Mouse (Mus musculus) hindbrain, embryonic 16.5 days (tissue): Measurements from ENCODE around the gene Pgpep1l. TPM values are rescaled to one million over a fixed set of nuclear protein-coding genes. Genes with fewer than 3 reads are reported as not detected.
"Not testable (repeated sequence)": the region's sequence is repeated elsewhere in the genome, so short reads cannot be mapped to it uniquely, and the experiment has no call there.

Experiments used
- ATAC-seq: fragments of 200-750 bp; cut with Nextera tagmentation; 2 replicates; pipeline ENCODE4 v1.8.0; 2017; ENCODE audit warnings: moderate TSS enrichment, moderate library complexity
- H3K27ac ChIP-seq: fragments of 300-500 bp; sonication (generic); 2 replicates; pipeline ENCODE4 v1.5.1; 2014; ENCODE audit warnings: low read depth, mild to moderate bottlenecking, control low read depth, low read length, moderate library complexity
- H3K27me3 ChIP-seq: fragments of 300-500 bp; sonication (generic); replicated peaks from 2 replicates; pipeline ENCODE4 v1.6.1; 2014; ENCODE audit warnings: low read length; ENCODE audit not compliant: control insufficient read depth, insufficient read depth
- H3K36me3 ChIP-seq: fragments of 300-500 bp; sonication (generic); 2 replicates; pipeline ENCODE4 v1.6.1; 2014; ENCODE audit warnings: mild to moderate bottlenecking, low read length, moderate library complexity, mixed read lengths; ENCODE audit not compliant: control insufficient read depth, insufficient read depth
- H3K4me1 ChIP-seq: fragments of 300-500 bp; sonication (generic); 2 replicates; pipeline ENCODE4 v1.6.1; 2014; ENCODE audit warnings: low read depth, low read length; ENCODE audit not compliant: control insufficient read depth, insufficient read depth
- H3K4me2 ChIP-seq: fragments of 300-500 bp; sonication (generic); 2 replicates; pipeline ENCODE4 v1.6.1; 2014; ENCODE audit warnings: mild to moderate bottlenecking, low read length, control low read depth, moderate library complexity
- H3K4me3 ChIP-seq: fragments of 300-500 bp; sonication (generic); 2 replicates; pipeline ENCODE4 v1.5.1; 2014; ENCODE audit warnings: mild to moderate bottlenecking, low read length, control low read depth, moderate library complexity
- H3K9ac ChIP-seq: fragments of 300-500 bp; sonication (generic); 2 replicates; pipeline ENCODE4 v1.6.1; 2014; ENCODE audit warnings: low read depth, mild to moderate bottlenecking, control low read depth, low read length, moderate library complexity
- H3K9me3 ChIP-seq: fragments of 300-500 bp; sonication (generic); 2 replicates; pipeline ENCODE4 v1.6.1; 2014; ENCODE audit warnings: mild to moderate bottlenecking, low read length, moderate library complexity; ENCODE audit not compliant: control insufficient read depth
- WGBS: fragments of 180-500 bp; shearing (Covaris S2); extraction: QIAGEN DNeasy Blood & Tissue Kit; methylation state at CpG from one replicate; pipeline ENCODE4 v1.1.7; 2014; 5-methylcytosine and 5-hydroxymethylcytosine counted together
- polyA plus RNA-seq: library from polyadenylated mRNA; unstranded; fragments of >200 nt; fragmentation: Nextera tagmentation; extraction: Ambion mirVana; gene quantifications from 2 replicates; pipeline ENCODE4 v1.2.1, GENCODE M21; 2015

Pgpep1l gene
- polyA plus RNA-seq, 1 experiment from 2014 or later: not detected

DNA sequence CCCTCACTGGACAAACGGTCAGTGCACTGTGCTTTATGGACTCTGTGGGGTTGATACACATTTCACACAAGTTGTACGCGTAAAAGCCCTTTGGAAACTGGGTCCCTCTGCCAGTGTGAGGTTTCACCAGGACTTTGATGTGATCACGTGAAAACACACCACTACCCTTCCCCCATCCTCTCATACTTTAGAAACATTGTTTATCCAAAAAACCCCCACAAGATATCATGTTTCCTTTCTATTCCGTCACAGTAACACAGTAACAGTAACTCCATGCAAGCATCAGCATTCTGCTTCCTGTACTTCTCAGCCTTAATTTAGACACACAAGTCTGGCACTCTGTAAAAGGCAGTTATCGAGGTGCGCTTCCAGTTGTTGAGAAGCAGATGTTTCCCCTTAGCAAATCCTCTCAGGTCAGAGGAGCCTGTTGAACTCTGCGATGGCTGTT lies 21.8 kb upstream of the Pgpep1l start:
- 86% methylated on average over 8 of the region's 8 CpGs for WGBS

DNA sequence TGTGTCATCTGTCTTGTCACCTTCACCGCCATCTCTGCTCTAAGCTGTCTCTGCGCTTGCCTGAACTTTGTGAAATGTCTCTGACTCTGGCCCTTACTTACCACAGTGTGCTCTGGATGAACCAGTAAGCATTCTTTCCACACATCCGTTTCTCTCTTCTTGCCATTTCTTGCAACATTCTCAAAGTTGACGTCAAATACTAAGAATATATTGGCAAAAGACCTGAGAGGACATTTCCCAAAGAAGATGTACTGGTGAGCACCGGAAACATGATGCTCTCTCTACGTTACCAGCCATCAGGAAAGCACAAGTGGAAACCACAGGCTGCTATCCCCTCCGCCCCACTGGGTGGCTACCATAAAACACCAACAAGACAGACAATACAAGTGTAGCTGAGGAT lies 19.7 kb upstream of the Pgpep1l start:
- 85% methylated on average over 7 of the region's 7 CpGs for WGBS
- H3K9me3 ChIP-seq: no peaks in the 10 kb centered on the region
- no peaks in the 10 kb centered on the region for H3K4me1 ChIP-seq
- no peak overlapping the region for H3K9ac ChIP-seq
- no peaks in the 10 kb centered on the region for H3K27me3 ChIP-seq
- ATAC-seq: no peak
- no peak overlapping the region for H3K4me3 ChIP-seq
- H3K4me2 ChIP-seq: no peak overlapping the region
- no peaks in the 10 kb centered on the region for H3K36me3 ChIP-seq
- no peak overlapping the region for H3K27ac ChIP-seq

More for the DNA sequence above, 21.8 kb upstream of the Pgpep1l start:
- H3K27ac ChIP-seq: no peak overlapping the region
- ATAC-seq: no peak
- no peaks in the 10 kb centered on the region for H3K27me3 ChIP-seq
- no peaks in the 10 kb centered on the region for H3K9me3 ChIP-seq
- no peak overlapping the region for H3K9ac ChIP-seq
- H3K4me3 ChIP-seq: no peak overlapping the region
- H3K4me1 ChIP-seq: no peaks in the 10 kb centered on the region
- H3K4me2 ChIP-seq: no peak overlapping the region
- no peaks in the 10 kb centered on the region for H3K36me3 ChIP-seq

DNA sequence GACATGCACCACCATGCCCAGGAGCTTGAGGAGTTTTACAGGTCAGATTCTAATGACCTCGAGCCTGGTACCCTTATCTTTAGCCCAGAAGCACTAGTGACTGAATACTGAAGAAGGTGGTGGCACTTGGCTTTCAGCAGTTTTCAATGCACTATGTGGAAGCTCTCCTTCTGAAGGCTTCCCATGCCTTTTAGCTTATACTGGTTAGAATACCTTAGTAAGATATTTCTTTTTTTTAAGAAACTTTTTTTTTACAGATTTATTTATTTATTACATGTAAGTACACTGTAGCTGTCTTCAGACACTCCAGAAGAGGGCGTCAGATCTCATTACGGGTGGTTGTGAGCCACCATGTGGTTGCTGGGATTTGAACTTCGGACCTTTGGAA lies 19.1 kb upstream of the Pgpep1l start:
- not testable (repeated sequence) for H3K27ac ChIP-seq, H3K4me1 ChIP-seq, H3K9ac ChIP-seq, H3K36me3 ChIP-seq, H3K9me3 ChIP-seq, ATAC-seq, H3K4me2 ChIP-seq, H3K4me3 ChIP-seq, H3K27me3 ChIP-seq
- WGBS: 94% methylated on average over 4 of the region's 4 CpGs

DNA sequence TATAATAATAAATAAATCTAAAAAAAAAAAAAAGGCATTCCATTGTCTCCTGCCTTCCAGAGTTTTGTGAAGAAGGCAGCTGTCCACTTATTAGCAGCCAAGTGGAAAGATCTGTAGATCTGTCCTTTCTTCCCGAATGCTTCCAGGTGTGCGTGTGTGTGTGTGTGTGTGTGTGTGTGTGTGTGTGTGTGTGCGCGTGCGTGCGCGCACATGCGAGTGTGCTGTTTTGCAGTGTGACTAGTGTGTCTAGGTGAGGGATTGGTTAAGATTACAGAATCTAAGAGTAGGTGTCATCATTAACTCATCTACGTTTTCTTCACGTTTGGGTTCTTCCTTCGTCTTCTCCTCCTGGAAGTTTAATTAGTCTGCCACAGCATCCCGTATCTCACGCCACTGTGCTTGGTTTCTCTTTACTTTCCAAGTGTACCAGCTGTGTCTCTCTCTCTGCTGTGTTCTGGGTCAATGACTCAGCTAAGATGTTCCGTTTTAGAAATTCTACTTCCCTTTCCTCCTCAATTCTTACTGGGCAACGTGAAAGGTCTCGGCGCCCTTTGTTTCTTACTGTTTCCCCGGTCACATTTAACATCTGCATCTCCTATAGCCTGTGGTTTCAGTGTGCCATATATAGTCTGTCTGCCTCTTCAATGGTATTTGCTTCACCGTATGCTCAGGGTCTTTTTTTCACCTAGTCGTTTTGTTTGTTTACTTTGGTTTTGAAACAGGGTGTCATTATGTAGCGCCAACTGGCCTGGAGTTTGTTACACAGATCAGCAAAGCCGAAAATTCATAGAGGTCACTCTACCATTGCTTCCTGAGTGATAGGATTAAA lies 18.5 kb upstream of the Pgpep1l start:
- Histone ChIP-seq H3K9ac (no peak overlapping the region), H3K4me2 (no peak overlapping the region), H3K4me3 (no peak overlapping the region), H3K36me3 (no peaks in the 10 kb centered on the region), H3K27me3 (no peaks in the 10 kb centered on the region), H3K9me3 (no peaks in the 10 kb centered on the region), H3K4me1 (no peaks in the 10 kb centered on the region), H3K27ac (no peak overlapping the region)
- ATAC-seq: no peak
- 88% methylated on average over 22 of the region's 22 CpGs for WGBS

DNA sequence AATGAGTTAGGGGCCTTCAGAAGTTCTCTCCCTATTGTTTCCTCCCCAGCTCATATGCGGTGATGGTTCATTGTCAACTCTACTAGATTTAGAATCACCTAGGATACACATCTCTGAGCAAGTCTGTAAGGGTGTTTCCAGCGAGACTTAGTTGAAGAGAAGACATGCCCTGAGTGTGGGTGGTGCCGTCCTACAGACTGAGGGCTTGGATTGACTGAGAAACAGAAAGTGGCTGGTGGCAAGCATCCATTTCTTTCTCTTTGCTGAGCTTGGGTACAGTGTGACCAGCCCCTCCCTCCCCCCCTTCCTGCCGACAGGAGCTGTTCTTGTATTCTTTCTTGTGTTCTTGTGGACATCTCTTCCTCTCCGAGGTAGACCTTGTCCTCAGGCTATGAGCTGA lies 17.3 kb upstream of the Pgpep1l start:
- Histone ChIP-seq H3K9ac (no peak overlapping the region), H3K9me3 (no peaks in the 10 kb centered on the region), H3K36me3 (no peaks in the 10 kb centered on the region), H3K4me3 (no peak overlapping the region), H3K27me3 (no peaks in the 10 kb centered on the region), H3K4me2 (no peak overlapping the region), H3K27ac (no peak overlapping the region), H3K4me1 (peaks cover 7% of the 10 kb centered on the region)
- ATAC-seq: no peak
- 80% methylated on average over 5 of the region's 5 CpGs for WGBS

DNA sequence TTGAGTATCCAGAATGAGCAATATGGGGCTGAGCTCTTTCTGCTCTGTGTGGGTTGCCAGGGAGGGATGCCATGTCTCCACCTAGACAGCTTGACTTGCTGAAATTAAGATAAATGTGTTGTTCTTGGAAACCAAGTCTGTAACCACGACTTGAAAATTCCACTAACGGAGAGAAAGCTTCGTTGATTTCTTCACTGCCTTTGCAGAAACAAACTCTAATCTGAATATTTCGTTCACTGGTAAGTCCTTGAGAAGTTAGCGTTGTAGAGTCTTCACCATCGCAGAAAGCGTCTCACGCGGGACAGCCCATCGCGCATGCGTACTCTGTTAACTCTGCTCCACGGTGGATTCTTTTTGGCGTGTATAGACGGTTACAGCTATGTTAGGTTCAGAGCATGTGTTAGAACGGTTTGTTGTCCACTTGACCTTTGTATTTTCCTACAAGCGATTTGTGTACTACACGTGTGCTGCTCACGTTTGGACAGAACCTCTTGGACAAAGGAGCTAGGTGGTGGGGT lies 16.4 kb upstream of the Pgpep1l start:
- no peak overlapping the region for H3K4me2 ChIP-seq
- no peaks in the 10 kb centered on the region for H3K36me3 ChIP-seq
- 91% methylated on average over 19 of the region's 19 CpGs for WGBS
- H3K27ac ChIP-seq: no peak overlapping the region
- H3K4me1 ChIP-seq: peaks cover 14% of the 10 kb centered on the region
- H3K9me3 ChIP-seq: no peaks in the 10 kb centered on the region
- H3K4me3 ChIP-seq: no peak overlapping the region
- H3K9ac ChIP-seq: no peak overlapping the region
- no peaks in the 10 kb centered on the region; the same call in 1 of the 2 replicates for H3K27me3 ChIP-seq
- ATAC-seq: no peak

DNA sequence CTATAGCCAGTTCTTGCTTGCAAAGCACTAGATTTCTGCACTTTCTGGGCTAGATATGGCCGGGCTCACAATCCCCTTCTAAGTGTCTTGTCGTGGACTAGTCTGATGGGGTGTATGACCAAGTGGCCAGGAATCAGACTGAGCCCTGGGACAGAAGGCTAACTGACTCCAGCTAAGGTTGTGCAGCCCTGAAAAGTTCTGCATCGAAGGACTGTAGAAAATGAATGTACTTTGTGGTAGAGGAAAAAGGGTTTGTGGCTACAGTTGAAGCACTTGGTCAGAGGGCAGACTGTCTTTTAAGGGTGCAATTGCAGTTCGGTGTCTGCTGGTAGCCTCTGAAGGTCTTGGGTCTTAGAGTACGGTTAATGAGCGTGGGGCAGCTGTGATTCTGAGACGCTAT lies 15.4 kb upstream of the Pgpep1l start:
- H3K27me3 ChIP-seq: no peaks in the 10 kb centered on the region; the same call in 1 of the 2 replicates
- ATAC-seq: no peak
- H3K4me2 ChIP-seq: no peak overlapping the region
- H3K27ac ChIP-seq: no peak overlapping the region
- H3K36me3 ChIP-seq: no peaks in the 10 kb centered on the region
- no peaks in the 10 kb centered on the region for H3K9me3 ChIP-seq
- 89% methylated on average over 7 of the region's 7 CpGs for WGBS
- H3K4me3 ChIP-seq: no peak overlapping the region
- peaks cover 14% of the 10 kb centered on the region for H3K4me1 ChIP-seq
- H3K9ac ChIP-seq: no peak overlapping the region

DNA sequence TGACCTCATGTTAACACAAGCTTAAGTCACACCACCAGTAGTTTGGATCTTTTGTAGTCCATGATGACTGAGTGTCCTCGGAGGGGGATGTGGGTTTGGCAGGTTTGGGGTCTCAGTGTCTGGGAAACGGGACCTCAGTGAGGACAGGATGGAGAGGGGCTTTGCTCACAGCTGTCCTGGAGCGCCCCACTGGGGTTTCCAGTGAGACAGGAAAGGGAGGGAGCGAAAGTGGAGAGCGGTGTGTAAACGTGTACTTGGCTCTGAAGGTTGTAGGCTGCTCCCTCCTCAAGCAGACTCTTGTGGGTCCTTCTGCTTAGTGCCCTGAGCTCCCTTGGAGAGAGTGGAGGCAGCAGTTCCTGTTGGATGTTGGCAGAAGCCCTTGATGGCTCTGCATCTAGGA lies 14.9 kb upstream of the Pgpep1l start:
- Histone ChIP-seq H3K36me3 (no peaks in the 10 kb centered on the region), H3K9me3 (no peaks in the 10 kb centered on the region), H3K4me1 (peaks cover 14% of the 10 kb centered on the region), H3K9ac (no peak overlapping the region), H3K27me3 (no peaks in the 10 kb centered on the region; the same call in 1 of the 2 replicates), H3K4me2 (no peak overlapping the region), H3K4me3 (no peak overlapping the region), H3K27ac (no peak overlapping the region)
- ATAC-seq: no peak
- WGBS: 77% methylated on average over 6 of the region's 6 CpGs

DNA sequence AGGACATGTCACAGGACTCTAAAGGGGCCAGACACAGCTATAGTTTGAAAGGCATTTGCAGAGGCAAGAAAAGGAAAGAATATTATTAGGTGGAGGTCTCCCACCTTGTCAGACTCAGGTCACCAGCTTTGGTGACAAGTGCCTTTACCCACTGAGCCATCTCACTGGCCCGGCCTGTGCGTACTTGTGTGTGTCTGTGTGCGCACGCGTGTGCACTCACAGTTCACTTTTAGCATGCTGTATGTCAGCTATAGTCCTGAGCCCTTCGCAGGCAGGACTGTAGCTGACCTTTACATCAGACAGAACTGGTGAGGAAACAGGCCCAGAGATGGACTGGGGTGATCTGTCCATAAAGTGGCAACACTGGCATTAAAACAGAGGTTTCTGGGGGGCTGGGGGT lies 14.4 kb upstream of the Pgpep1l start:
- H3K4me1 ChIP-seq: peaks cover 14% of the 10 kb centered on the region
- H3K27ac ChIP-seq: no peak overlapping the region
- over 99% methylated on average over 6 of the region's 6 CpGs for WGBS
- H3K27me3 ChIP-seq: no peaks in the 10 kb centered on the region; the same call in 1 of the 2 replicates
- no peak overlapping the region for H3K9ac ChIP-seq
- no peaks in the 10 kb centered on the region for H3K9me3 ChIP-seq
- no peak for ATAC-seq
- no peak overlapping the region for H3K4me3 ChIP-seq
- no peak overlapping the region for H3K4me2 ChIP-seq
- H3K36me3 ChIP-seq: no peaks in the 10 kb centered on the region
